Mouse (Mus musculus): Measurements from ENCODE around the gene Zim1. TPM values are rescaled to one million over a fixed set of nuclear protein-coding genes. Genes with fewer than 3 reads are reported as not detected.
A peak's percentile ranks its signal among the peaks of the same experiment; 100 is the strongest.

Gene Zim1
- total RNA-seq (2021) = 5.5 and 5.8 TPM in 2 replicates
- long read RNA-seq, partial matches to known transcripts = 0 of 1 reads
- long read RNA-seq, other reads (novel, unspliced or antisense) = 1 of 1 reads

GRCm38 (mm10) chr7:6696241-6697045, at the start of gene Zim1:
Gene Zim1, minus strand, starts transcription at chr7:6696450.
- DNase-seq = peak; percentile 85

DNA sequence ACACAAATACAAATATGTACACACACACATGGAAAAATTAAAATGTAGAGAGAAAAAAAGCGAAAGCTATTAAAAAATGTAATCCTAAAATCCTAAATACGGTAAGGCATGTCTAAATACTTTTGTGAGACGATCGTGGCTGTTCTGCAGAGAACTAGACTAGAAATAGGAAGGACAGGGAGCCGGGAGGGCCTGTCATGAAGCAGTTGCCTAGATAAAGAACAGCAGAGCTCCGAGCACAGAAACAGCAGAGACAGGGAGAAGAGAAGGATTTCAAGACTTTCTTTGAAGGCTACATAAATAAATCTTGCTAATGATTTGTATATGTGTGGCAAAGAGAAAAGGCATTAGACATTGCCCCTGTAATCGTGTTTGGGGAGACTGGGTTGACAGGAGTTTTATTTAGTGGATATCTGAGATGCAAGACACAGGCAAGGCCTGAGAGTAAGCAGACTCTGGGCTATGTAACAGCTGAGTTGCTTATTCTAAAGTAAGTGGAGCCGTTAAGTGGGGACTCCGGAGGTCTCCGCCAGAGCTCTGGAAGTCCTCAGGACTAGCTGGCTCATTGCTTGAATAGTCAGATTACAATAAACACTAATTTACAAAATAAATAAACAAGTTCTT, 48.1 kb upstream of the Zim1 start:
- DNase-seq = no peak

- no peak for DNase-seq
These were observed 39.8 kb upstream of the Zim1 start for GRCm38 (mm10) chr7:6736060-6736459.

GRCm38 (mm10) chr7:6731930-6732329, 35.7 kb upstream of the Zim1 start:
- no peak for DNase-seq

DNA sequence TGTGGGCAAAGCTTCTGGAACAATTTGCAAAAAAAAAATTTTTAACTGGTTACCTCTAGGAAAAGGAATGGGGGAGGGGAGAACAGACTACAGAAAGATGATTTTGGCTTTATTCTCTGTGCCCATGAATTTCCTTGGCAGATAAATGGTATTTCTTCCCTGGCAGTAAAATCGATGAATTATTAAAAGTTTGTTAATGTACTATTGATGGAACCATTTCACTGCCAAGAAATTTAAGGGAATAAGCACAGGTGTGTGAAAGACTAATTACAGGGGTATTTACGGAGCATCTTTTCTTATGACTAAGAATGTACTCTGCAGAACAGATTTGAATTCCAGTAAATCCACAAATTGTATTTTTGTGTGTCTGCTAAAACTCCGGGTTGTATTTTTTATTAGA, 35.1 kb upstream of the Zim1 start:
- DNase-seq = no peak

DNA sequence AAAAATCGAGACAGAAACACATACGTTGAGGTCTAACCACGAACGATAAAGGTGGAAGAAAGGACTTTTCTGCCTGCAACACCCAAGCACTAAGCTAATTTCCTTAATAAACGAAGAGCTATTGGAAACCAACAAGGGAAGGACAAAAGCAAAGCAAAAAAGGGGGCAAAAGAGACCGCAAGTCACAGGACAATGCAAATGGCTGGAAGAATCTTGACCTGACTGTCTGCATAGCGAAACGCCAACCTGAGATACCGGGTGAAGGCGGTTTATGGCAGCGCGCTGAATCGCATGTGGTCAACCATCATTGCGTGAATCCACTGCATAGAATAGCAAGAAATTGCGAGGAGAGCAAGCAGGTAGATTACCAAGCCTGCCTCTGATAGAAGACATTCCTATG, 34.6 kb upstream of the Zim1 start:
- DNase-seq = no peak

DNA sequence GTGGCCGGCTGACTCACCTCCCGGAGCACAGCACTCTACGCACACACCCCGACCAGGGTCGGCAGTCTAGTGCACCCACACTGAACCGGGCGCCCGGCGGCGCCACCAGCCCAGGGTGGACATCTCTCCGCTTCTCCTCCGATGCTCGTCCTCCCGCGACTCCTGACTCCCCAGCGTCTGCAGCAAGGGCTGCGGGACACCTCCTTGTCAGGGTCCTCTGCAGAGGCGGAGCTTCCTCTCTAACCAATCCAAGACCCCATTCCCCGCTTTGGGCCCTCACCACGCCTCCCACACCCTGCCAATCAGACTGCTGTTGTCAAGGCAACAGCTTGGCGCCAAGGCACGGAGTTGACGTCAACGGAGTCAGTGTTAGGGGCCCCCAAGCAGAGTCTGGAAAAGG, 34.0 kb upstream of the Zim1 start, which contains the start of the genes Peg3 and Usp29:
TSS of gene Peg3 (minus strand) at position 191 of the 400 bp plus-strand sequence.
TSS of gene Usp29 (plus strand) at position 338 of the 400 bp plus-strand sequence.
- DNase-seq = peak; percentile 76

DNA sequence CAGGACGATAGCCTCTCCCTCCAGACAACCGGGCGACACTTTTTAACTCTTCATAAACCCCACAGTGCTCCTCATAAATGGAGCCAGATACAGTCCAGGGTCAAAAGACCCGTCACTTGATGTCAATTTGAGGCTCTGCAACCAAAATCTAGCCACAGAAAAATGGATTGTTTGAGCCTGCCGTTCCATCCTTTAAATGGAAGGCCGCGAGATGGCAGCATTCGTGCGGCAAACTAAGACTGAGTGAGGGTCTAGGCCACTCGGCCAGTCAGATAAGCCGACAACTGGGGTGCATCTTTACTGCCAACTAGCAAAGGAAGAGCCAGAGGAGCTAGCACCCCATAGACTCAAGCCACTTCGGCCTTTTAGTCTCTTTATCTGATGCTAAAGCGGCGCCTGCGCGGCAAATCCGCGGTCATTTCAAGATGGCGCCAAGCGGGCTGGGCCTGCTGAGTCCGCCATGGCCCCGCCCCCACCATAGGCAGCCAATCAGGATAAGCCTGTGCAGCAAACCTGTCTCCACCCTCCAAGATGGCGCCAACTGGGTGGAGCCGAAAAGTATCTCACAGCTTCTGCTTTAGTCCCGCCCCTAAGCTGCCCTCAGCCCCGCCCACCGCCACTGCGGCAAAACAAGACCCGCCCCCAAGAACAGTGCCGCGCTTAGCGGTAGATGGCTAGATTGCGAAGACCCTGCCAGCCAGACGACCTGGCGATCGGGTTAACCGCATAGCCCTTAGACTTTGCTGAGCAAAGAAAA, 33.0 kb upstream of the Zim1 start:
- DNase-seq = peak; percentile 94

DNA sequence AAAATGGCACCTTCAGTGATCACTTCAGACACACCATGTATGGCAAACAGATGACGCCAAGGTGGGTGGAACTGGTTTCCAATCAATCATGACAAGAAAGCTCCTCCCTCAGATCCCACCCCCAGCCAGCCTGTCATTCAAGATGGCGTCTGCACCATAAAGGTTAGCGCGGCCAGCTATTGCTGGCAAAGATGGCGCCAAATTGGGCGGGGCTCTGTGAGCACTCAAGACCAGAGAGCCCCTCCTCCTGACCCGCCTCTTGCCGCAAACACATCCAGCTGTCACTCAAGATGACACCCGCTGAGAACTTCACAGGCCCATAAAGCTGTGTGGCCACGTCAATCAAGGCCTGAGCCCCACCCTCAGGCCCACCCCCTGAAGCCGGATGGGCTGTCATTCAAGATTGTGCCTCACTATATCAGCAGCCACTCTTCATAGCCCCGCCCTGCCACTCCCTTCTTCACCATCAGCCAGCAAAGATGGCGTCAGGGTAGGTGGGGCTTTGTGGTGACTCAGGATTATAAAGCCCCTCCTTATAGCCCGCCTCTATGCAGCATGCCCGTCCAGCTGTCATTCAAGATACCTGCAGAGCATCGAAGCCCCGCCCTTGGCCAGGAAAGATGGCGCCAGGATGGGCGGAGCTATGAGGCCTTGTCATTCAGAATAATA, 32.1 kb upstream of the Zim1 start:
- DNase-seq = peak; percentile 84

- DNase-seq = peak; percentile 76
These were observed 31.3 kb upstream of the Zim1 start for GRCm38 (mm10) chr7:6727351-6728121.

- no peak for DNase-seq
These were observed 13.1 kb upstream of the Zim1 start for GRCm38 (mm10) chr7:6709396-6709795.

DNA sequence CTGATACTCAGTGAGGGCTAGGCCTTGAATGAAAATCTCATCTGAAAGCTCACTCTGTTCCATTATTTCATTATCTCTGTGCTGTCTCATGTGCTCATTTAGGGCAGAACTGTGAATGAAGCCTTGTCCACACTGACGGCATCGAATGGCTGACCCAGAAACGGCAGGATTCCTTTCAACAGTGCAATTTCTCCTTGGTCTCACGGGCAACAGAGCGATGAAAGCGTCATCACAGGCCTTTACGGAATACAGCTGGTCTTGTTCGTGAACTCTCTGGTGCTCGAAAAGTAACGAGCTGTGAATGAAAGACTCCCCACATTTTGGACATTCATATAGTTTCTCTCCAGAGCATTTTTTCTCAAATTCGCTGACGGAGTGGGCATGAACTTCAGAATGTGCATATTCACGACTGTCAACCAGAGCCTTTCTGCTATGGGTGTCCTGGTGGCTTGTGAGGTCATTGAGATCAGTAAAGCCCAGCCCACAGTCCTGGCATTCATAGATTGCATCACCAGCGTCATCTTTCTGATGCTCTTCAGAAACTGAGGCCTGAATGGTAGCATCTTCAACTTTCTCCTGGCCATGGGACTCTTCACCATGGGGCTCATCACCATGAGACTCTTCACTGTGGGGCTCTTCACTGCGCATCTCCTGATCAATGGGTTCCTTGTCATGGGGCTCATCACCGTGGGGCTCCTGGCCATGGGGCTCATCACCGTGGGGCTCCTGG, 12.4 kb upstream of the Zim1 start:
- no peak for DNase-seq

DNA sequence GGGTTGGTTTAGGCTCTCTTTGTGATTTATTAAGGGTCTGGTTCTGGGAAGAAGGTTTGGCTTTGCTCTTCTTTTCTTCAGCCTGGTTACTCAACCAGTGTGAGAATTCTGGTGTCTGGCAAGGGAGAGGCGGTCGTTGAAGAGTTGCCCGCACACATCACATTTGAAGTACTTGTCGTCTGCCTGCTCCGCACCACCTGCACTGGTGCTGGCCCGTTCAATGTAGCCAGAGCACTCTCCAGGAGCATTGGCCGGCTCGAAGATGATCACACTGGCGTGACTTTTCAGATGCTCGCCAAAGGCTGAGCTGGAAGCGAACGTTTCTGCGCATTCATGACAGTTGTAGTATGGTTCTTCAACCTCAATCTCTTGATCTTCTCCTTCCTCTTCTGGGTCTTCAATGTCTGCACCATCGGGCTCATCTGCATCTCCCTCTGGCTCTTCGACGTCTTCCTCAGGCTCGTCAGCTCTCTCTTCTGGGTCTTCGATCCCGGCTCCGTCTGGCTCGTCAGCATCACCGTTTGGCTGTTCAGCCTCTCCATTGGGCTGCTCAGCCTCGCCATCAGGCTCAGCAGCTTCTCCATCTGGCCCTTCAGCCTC, 11.3 kb upstream of the Zim1 start:
- no peak for DNase-seq

- no peak for DNase-seq
These were observed 3.0 kb upstream of the Zim1 start for GRCm38 (mm10) chr7:6699230-6699629.

- DNase-seq = peak; percentile 49
These were observed 10.7 kb downstream of the Zim1 start for GRCm38 (mm10) chr7:6685511-6685910.

DNA sequence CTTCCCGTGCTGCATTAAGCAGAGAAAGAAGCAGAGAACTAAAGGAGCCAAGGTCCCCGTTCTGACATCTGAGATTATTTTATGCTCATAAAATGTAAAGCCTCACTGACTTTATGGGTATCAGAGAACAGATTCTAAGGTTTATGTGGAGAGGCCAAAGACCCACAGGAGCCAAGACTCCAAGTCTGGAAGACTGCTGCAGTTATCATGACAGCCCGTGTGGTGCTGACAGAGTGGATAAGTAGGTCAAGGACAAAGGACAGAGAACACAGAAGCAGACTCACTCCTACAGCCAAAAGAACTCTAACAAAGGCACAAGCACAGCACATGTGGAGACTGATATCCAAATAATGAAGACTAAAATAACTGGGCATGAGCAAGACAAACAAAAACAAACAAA, 29.5 kb downstream of the Zim1 start:
- no peak for DNase-seq

GRCm38 (mm10) chr7:6663430-6663829, 32.8 kb downstream of the Zim1 start:
- no peak for DNase-seq

DNA sequence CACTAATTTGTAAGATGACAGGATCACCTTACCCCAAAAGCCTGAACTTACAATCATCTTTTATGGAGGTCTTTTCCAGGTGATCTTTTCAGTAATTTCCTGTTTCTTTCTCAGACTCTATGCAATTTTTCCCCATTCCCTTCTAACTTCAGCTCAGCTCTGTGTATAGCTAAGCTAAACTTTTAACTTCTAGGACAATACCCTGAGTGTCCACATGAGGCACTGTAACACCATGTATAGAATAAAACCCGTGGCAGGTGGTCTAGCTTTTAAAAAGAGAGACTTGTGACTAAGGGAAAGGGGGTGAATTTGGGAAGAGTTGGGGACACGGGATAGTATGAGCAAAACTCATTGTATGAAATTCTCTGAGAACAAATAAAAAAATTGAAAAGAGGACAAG, 36.6 kb downstream of the Zim1 start:
- DNase-seq = no peak

DNA sequence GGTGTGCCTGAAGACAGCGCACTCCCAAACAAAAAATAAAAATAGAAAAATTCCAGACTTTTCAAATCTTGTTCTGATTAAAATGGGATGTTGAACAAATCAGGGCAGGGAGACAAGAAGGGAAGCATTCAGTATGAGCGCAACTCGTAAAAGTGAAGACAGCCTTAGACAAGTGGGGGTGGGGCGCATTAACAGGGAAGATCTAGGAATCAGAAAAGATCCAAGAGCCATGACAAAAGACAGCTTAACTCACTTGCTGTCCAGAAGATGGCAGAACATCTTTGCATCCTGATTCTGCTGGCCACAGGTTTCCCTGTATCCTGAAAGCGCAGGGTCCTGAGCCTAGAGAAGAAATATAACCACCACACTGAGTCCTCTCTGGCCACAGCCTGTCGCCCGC, 37.6 kb downstream of the Zim1 start:
- DNase-seq = no peak

DNA sequence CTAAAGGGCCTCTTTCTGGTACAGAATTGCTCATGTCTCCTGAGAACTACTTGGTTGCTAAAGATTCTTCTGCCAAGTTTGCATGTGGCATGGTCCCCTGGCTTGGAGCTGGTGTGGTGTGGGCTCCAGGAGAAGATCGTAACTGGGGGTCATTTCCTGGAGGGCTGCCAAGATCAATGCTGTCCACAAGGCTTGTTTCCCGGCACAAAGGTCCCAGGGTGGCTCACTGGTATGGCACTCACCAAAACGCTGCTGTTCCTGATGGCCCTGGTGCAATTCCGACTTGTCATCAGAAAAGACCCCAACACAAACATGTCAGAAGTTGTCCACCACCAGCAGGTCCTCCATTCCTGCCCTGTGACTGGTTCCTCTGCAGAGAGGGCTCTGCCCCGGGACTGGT, 44.1 kb downstream of the Zim1 start:
- DNase-seq = no peak
